Mouse (Mus musculus) liver, embryonic 15.5 days (tissue): ENCODE data around the gene Mptx2. TPM values are rescaled to one million over a fixed set of nuclear protein-coding genes. Genes with fewer than 3 reads are reported as not detected.
"Not testable (repeated sequence)": the region's sequence is repeated elsewhere in the genome, so short reads cannot be mapped to it uniquely, and the experiment has no call there.

Experiments
- ATAC-seq: fragments of 200-750 bp; cut with Nextera tagmentation; 2 replicates; pipeline ENCODE4 v1.8.0; 2017; ENCODE audit warnings: moderate number of reproducible peaks, mild to moderate bottlenecking, moderate library complexity; ENCODE audit not compliant: insufficient read depth
- H3K27ac ChIP-seq: fragments of 300-500 bp; sonication (generic); replicated peaks from 2 replicates; pipeline ENCODE4 v1.5.1; 2015; ENCODE audit warnings: mild to moderate bottlenecking, inconsistent platforms
- H3K27me3 ChIP-seq: fragments of 300-500 bp; sonication (generic); 2 replicates; pipeline ENCODE4 v1.6.1; 2015; ENCODE audit warnings: mild to moderate bottlenecking, inconsistent platforms
- H3K36me3 ChIP-seq: fragments of 300-500 bp; sonication (generic); replicated peaks from 2 replicates; pipeline ENCODE4 v1.6.1; 2015; ENCODE audit warnings: moderate library complexity, mild to moderate bottlenecking, inconsistent platforms
- H3K4me1 ChIP-seq: fragments of 300-500 bp; sonication (generic); replicated peaks from 2 replicates; pipeline ENCODE4 v1.6.1; 2015; ENCODE audit warnings: inconsistent platforms
- H3K4me2 ChIP-seq: fragments of 300-500 bp; sonication (generic); 2 replicates; pipeline ENCODE4 v1.6.1; 2015; ENCODE audit warnings: moderate library complexity, mild to moderate bottlenecking, inconsistent platforms
- H3K4me3 ChIP-seq: fragments of 300-500 bp; sonication (generic); replicated peaks from 2 replicates; pipeline ENCODE4 v1.5.1; 2015; ENCODE audit warnings: mild to moderate bottlenecking, inconsistent platforms
- H3K9ac ChIP-seq: fragments of 300-500 bp; sonication (generic); 2 replicates; pipeline ENCODE4 v1.6.1; 2015; ENCODE audit warnings: moderate library complexity, mild to moderate bottlenecking, inconsistent platforms
- H3K9me3 ChIP-seq: fragments of 300-500 bp; sonication (generic); replicated peaks from 2 replicates; pipeline ENCODE4 v1.6.1; 2016; ENCODE audit warnings: inconsistent platforms
- WGBS: fragments of 180-500 bp; shearing (Covaris S2); methylation state at CpG from one replicate; pipeline ENCODE4 v1.1.7; 2015; ENCODE audit warnings: mixed read lengths; ENCODE audit not compliant: insufficient replicate concordance; 5-methylcytosine and 5-hydroxymethylcytosine counted together
- polyA plus RNA-seq: library from polyadenylated mRNA; unstranded; fragments of >200 nt; fragmentation: Nextera tagmentation; extraction: Ambion mirVana; gene quantifications from 2 replicates; pipeline ENCODE4 v1.2.1, GENCODE M21; 2015

Mptx2 gene
- not detected in 2 replicates for polyA plus RNA-seq

DNA sequence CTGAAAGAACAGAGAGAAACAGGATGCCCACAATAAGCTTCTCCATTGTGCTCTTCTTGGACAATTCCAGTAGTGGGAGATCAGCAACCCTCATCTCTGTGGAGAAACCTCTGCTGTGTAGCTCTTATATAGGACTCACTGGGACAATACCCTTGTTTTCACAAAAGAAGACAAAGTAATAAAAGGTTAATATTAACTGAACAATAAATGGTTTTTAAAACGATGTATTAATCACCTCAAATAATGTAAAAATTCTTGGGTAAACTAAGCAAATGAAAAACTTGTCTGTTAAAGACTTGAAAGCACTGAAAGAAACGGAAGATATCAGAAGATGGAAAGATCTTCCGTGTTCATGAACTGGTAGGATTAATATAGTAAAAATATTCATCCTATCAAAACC lies at the start of gene Mptx2:
TSS of gene Mptx2 (minus strand) at position 101 of the 400 bp plus-strand sequence.
- Histone ChIP-seq H3K9ac (no peak within 1 kb of the TSS), H3K4me3 (no peak within 1 kb of the TSS), H3K4me1 (no peaks in the 10 kb centered on the region), H3K36me3 (no peaks in the 10 kb centered on the region), H3K27ac (no peak within 1 kb of the TSS), H3K9me3 (no peaks in the 10 kb centered on the region), H3K4me2 (no peak within 1 kb of the TSS), H3K27me3 (no peaks in the 10 kb centered on the region)
- ATAC-seq, result no peak
- 43% methylated on average over 3 of the region's 3 CpGs for WGBS

DNA sequence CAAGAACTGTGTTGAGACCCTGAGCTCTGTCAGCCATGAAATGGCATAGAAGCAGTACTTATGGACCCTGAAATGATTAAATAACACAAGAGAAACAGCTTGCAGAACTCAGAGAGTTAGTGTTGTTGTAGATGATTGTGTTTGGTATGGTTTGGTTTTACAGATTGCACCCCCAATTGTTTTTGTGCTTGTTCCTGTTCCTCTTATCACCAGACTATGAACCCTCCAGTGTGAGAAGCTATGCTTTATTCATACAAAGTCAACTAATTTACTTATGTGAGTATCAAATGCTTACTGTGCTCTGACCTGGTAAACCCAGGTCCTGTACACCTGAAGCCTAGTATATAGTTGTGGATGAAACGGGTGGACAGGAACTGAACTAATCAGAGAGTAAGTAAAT lies 49.0 kb upstream of the Mptx2 start:
- no peaks in the 10 kb centered on the region; the same call in 1 of the 2 replicates for H3K36me3 ChIP-seq
- H3K4me2 ChIP-seq, result no peak overlapping the region
- H3K4me1 ChIP-seq, result peaks cover 72% of the 10 kb centered on the region
- no peaks in the 10 kb centered on the region for H3K9me3 ChIP-seq
- H3K27ac ChIP-seq, result peak overlapping the region; percentile 63
- 46% methylated on average over 1 of the region's 1 CpGs for WGBS
- no peak for ATAC-seq
- peak overlapping the region; percentile 13; the same call in 1 of the 2 replicates for H3K9ac ChIP-seq
- H3K27me3 ChIP-seq, result no peaks in the 10 kb centered on the region; the same call in 1 of the 2 replicates
- no peak overlapping the region for H3K4me3 ChIP-seq

DNA sequence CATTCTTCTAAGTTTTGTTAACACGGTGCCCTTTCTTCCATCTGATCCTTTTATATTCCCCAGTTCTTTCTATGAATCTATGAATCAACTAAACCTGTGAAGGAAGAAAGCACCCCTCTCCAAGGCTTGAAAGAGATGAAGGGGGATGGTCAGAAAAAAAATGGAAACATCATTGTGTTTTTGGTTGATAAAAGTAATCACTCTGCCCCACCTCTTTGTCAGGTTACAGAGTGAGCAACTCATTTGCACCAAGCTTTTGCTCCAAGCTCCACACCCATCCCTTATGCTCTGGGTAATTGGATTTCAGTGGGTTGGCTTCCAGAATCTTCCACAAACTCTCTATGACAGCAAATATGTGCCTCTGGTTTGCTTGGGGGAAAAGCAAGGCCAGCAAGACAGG lies 47.8 kb upstream of the Mptx2 start:
- Histone ChIP-seq H3K4me2 (peak overlapping the region; percentile 14; the same call in 1 of the 2 replicates), H3K9me3 (no peaks in the 10 kb centered on the region), H3K4me3 (no peak overlapping the region), H3K4me1 (peaks cover 62% of the 10 kb centered on the region), H3K27ac (peak overlapping the region; percentile 56; the same call in 1 of the 2 replicates), H3K27me3 (no peaks in the 10 kb centered on the region; the same call in 1 of the 2 replicates), H3K9ac (no peak overlapping the region), H3K36me3 (no peaks in the 10 kb centered on the region; the same call in 1 of the 2 replicates)
- WGBS, result 83% methylated on average over 1 of the region's 1 CpGs
- ATAC-seq, result peak; percentile 12; the same call in 1 of the 2 replicates

DNA sequence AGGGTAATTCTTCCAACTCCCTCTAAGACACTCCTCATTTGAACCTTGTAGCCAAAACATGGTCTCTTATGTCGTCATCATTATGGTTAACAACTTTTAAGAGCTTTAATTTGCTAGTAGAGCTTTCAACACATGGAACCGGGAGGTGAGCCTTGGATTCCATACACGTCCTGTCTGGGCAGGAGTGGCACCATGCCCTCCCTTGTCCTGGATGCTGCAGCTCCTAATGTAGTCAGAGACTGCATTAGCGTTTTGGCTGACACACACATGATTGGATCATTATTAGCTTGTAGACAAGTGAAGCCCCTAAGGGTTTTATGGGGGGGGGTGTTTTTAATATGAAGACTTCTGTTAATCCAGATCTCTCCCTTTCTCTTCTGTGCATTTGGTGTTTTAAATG lies 47.4 kb upstream of the Mptx2 start:
- Histone ChIP-seq H3K4me2 (no peak overlapping the region), H3K27ac (peak overlapping the region; percentile 56; the same call in 1 of the 2 replicates), H3K36me3 (no peaks in the 10 kb centered on the region), H3K27me3 (no peaks in the 10 kb centered on the region; the same call in 1 of the 2 replicates), H3K4me3 (no peak overlapping the region), H3K4me1 (peaks cover 57% of the 10 kb centered on the region), H3K9ac (no peak overlapping the region), H3K9me3 (no peaks in the 10 kb centered on the region)
- WGBS, result 61% methylated on average over 4 of the region's 4 CpGs
- ATAC-seq, result no peak

DNA sequence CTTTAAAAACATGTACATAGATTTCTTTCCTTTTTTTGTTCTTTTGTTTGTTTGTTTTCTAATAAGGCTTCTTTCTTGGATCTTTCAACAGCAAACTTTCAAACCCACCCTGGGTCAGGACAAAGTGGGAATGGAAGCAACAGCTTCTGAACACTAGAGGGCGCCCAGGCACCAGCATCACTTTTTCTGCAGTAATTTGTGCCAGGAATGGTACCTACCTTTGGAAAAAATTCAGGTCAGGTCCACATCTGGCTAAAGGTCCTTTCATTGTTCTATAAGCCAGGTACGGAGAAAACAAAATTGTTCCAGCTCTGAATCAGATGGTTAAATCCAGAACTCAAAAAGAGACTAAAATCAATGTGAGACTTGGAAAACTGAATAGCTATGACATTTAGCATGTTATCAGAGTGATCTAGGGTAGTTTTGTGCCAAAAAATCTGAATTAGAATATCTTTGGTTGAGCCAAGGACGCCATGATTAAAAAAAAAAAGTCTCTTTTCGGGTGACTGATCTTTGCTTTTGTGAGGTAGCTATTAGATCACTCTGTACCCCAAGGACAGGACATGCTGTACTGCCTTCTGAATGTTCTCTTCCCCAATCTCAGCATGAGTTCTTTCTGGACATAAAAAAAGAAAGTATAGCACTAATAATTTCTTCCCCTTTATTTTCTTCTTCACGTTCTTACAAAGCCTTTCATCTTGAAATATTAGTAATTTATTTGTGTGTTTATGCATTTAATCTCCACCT lies 46.4 kb upstream of the Mptx2 start:
- Histone ChIP-seq H3K4me2 (no peak overlapping the region), H3K4me1 (peaks cover 50% of the 10 kb centered on the region), H3K27me3 (no peaks in the 10 kb centered on the region; the same call in 1 of the 2 replicates), H3K27ac (peak overlapping the region; percentile 4; the same call in 1 of the 2 replicates), H3K36me3 (no peaks in the 10 kb centered on the region), H3K4me3 (no peak overlapping the region), H3K9me3 (no peaks in the 10 kb centered on the region), H3K9ac (no peak overlapping the region)
- WGBS, result 19% methylated on average over 5 of the region's 5 CpGs
- no peak for ATAC-seq

DNA sequence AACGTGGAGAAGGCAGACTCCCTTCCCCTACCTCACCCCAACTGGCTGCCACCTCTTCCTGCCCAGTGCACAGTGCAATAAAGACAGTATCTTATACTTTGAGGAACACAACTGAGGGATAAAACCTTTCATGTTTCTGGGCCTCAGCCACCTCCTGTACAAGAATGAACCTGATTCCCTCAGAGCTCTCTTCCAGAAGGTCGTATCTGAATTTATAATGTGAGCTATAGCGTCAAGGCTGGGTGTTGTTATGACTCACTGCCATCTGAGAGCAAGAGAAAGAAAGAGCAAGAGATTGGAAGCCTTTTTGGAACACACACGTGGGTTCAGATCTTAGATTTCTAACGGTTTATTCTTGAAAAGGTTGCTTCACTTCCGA lies 44.7 kb upstream of the Mptx2 start:
- WGBS, result 51% methylated on average over 6 of the region's 6 CpGs
- Histone ChIP-seq H3K4me3 (no peak overlapping the region), H3K36me3 (no peaks in the 10 kb centered on the region), H3K9ac (no peak overlapping the region), H3K4me2 (no peak overlapping the region), H3K4me1 (peaks cover 33% of the 10 kb centered on the region), H3K27me3 (no peaks in the 10 kb centered on the region; the same call in 1 of the 2 replicates), H3K27ac (no peak overlapping the region), H3K9me3 (no peaks in the 10 kb centered on the region)
- ATAC-seq, result no peak

DNA sequence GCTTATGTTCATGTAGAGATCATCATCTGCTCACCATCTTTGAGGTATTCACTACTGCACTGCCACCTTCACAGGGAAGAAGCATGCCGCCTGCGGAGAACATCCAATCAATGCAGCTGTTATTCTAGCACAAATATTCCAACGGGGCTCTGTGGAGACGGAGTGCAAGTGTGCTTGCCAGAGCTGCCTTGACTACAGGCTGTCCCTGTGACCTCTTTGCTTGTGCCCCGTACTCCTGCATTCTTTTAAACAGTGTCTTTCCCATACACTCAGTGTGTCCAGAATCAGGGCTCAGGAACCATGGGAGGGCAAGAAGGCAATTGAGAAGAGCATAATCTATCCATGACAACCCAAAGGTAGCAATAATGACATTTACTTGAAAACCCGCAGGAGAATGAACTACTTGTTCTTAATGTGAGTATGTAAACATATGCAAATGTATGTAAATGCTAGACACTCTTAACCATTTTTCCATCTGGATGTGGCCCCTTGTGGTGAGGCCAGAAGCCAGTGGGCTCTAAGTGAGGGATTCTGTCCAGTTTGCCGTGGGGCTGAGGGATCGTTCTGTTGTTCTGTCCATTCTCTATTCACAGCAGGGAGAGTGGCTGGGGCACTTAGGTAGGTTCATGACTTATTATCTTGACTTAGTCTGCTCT lies 44.1 kb upstream of the Mptx2 start:
- 59% methylated on average over 8 of the region's 8 CpGs for WGBS

DNA sequence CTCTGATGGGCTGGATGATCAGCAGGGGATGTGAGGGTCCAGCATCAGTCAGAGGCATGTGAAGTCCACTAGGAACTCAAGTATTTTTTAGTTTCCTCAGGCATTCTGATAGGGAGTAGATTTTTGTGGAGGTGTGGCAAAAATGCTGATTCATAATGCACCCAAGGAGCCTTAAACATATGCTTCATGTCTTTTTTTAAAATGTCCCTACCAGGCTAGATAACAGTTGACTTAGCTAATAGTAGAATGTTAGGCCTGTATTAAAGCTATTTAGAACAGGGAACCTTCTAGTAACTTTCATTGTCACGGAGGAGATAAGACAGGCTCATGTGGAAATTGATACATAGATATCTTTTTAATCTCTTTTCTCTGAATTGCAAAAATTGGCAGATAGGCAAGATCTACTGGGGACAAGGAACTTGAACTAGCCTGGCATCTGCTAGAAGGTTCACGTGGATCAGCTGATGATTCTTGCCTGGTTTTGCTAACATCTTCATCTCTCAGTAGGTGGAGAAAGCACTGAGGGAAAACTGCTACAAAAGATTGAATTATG lies 40.4 kb upstream of the Mptx2 start:
- Histone ChIP-seq H3K9me3 (no peaks in the 10 kb centered on the region), H3K36me3 (no peaks in the 10 kb centered on the region), H3K27ac (no peak overlapping the region), H3K4me3 (no peak overlapping the region), H3K4me1 (no peaks in the 10 kb centered on the region), H3K9ac (no peak overlapping the region), H3K27me3 (no peaks in the 10 kb centered on the region; the same call in 1 of the 2 replicates), H3K4me2 (no peak overlapping the region)
- no peak for ATAC-seq
- 49% methylated on average over 2 of the region's 2 CpGs for WGBS

More for the DNA sequence above, 44.1 kb upstream of the Mptx2 start:
- H3K9ac ChIP-seq, result no peak overlapping the region
- H3K36me3 ChIP-seq, result no peaks in the 10 kb centered on the region
- no peaks in the 10 kb centered on the region for H3K9me3 ChIP-seq
- ATAC-seq, result no peak
- no peak overlapping the region for H3K4me2 ChIP-seq
- H3K4me1 ChIP-seq, result peaks cover 28% of the 10 kb centered on the region
- no peaks in the 10 kb centered on the region; the same call in 1 of the 2 replicates for H3K27me3 ChIP-seq
- no peak overlapping the region for H3K4me3 ChIP-seq
- no peak overlapping the region for H3K27ac ChIP-seq

DNA sequence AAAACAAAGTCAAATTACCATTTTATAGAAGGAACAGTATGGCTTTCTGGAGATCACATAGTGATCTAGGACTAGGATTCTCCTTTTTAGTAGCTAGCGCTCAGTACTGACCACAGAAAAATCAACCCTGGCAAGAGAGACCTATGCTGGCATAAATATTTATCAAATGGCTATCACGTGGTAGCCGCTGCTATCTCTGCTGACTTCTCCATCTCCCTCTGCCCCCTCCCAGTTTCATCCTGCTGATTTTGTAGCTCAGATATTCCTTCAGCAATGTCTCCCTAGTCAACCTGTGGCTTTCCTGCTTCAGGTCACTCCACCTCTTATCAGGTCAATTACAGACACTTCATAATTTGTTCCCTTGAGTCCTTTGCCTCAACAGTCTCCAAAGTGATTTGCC lies 38.1 kb upstream of the Mptx2 start:
- H3K4me3 ChIP-seq, result no peak overlapping the region
- no peaks in the 10 kb centered on the region for H3K27me3 ChIP-seq
- H3K36me3 ChIP-seq, result no peaks in the 10 kb centered on the region
- no peaks in the 10 kb centered on the region for H3K9me3 ChIP-seq
- H3K4me1 ChIP-seq, result no peaks in the 10 kb centered on the region
- WGBS, result 67% methylated on average over 3 of the region's 3 CpGs
- ATAC-seq, result no peak
- no peak overlapping the region for H3K9ac ChIP-seq
- H3K4me2 ChIP-seq, result no peak overlapping the region
- H3K27ac ChIP-seq, result no peak overlapping the region

DNA sequence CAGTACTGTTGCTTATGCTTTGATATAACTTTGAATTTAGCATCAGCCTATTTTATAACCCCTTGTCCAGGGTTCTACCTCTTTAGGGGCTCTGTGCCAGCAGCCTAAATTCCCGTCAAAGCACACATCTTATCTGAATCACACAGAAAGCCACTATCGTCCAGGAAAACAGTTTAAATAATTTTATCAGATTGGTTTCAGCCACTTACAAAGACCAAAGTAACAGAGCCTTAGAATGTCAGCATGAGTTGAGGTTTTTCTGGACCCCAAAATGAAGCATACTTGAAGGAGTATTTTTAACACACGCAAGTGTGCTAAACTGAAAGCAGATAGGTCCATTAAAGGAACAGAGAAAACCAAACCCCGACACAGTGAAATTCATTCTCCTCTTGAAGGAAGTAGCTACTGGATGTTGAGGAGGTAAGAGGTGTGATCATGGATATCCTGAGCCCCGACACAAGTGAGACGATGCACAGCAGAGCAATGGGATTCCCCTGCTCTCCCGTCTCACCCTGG lies 36.0 kb upstream of the Mptx2 start:
- H3K36me3 ChIP-seq, H3K9ac ChIP-seq, H3K4me2 ChIP-seq, H3K27ac ChIP-seq, ATAC-seq, H3K4me1 ChIP-seq, H3K27me3 ChIP-seq, H3K4me3 ChIP-seq, H3K9me3 ChIP-seq: not testable (repeated sequence)
- 51% methylated on average over 7 of the region's 7 CpGs for WGBS

DNA sequence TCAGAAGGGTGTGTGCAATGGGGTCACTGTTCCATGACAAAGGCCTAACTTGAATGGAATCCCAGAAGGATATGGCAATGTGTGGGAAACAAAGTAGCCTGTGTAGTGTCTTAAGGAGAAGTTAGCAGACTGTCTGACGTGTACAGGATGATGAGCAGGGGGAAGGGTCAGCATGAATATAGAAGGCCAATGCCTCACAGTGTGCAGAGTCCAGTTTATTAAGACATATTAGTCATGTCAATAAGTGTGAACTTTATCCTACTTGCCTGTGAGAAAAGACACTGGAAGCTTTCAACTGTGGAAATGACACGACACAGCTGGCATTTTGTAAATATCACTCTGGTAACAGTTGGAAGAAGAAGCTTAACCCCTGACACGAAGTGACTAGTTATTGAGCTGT lies 25.2 kb upstream of the Mptx2 start:
- ATAC-seq, H3K9me3 ChIP-seq, H3K9ac ChIP-seq, H3K27ac ChIP-seq, H3K27me3 ChIP-seq, H3K4me2 ChIP-seq, H3K4me1 ChIP-seq, H3K4me3 ChIP-seq, H3K36me3 ChIP-seq: not testable (repeated sequence)
- 28% methylated on average over 3 of the region's 3 CpGs for WGBS
